Mouse (Mus musculus) left cerebral cortex, adult 8-10 months (tissue): ENCODE measurements around the gene Phf2. TPM values are rescaled to one million over a fixed set of nuclear protein-coding genes. Genes with fewer than 3 reads are reported as not detected.
"Not testable (repeated sequence)": the region's sequence is repeated elsewhere in the genome, so short reads cannot be mapped to it uniquely, and the experiment has no call there.

Experiments used
- DNase-seq, 2 experiments: peaks; one replicate each; pipeline ENCODE4 v3.0.0; 2022; ENCODE audit warnings: low spot score in 2 of 2
- total RNA-seq, 4 experiments: library from RNA; stranded (reverse); gene quantifications; 2 replicates each; pipeline ENCODE4 v1.2.4; 2022

Gene Phf2
- total RNA-seq, 4 experiments from 2014 or later = 33.9 to 36.4 (median 34.3) TPM

GRCm38 (mm10) chr13:48809668-48810067 is 61.3 kb downstream of the Phf2 start:
- DNase-seq = not testable (repeated sequence)

GRCm38 (mm10) chr13:48807481-48808031 is 63.4 kb downstream of the Phf2 start:
- DNase-seq = peak; percentile 43 to 54

DNA sequence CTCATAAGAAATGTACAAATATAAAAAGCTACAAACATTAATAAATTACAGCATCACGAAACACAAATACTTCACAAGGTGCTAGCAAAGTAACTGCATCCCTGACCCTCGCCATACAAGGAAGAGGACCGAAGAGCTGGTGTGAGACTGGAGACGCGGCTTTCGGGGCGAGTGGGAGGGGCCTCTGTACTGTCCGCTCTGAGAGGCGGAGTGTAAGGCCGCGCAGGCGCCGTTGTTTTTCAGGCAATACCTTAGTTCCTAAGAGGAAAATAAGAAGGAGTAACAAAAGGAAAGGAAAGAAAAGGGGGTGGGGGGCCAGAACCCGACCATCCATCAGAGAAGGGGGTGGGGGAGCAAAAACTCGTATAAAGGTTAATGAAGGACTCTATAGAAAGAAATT is 68.7 kb downstream of the Phf2 start:
- DNase-seq = no peak

- peak in 1 of 2 experiments; percentile 66 for DNase-seq
These were observed 69.9 kb downstream of the Phf2 start for GRCm38 (mm10) chr13:48800850-48801546.

DNA sequence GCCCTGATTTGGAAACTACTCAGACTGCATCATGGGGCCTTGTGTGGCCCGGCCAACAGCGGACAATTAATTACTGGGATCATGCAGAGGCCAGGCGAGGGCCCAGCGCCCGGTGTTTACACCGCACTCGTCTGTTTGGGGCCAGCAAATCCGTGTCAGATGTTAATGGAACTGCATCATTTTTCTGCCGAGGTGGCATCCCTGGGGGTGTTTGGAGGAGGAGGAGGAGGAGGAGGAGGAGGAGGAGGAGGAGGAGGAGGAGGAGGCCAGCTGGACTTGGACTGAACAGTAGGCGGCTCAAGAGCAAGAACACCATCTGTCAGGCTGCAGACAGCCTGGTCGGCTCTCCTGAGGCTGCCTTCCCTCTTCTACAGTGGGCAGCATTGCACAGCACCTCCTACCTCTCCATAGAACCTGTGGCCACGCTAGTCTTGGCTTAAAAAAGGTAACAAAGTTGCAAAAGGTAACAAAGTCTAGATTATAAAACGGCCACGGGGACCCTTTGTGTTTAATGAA is 72.6 kb downstream of the Phf2 start:
- no peak for DNase-seq

GRCm38 (mm10) chr13:48796906-48797305 is 74.0 kb downstream of the Phf2 start:
- DNase-seq = no peak

GRCm38 (mm10) chr13:48795711-48796110 is 75.2 kb downstream of the Phf2 start:
- DNase-seq = no peak

DNA sequence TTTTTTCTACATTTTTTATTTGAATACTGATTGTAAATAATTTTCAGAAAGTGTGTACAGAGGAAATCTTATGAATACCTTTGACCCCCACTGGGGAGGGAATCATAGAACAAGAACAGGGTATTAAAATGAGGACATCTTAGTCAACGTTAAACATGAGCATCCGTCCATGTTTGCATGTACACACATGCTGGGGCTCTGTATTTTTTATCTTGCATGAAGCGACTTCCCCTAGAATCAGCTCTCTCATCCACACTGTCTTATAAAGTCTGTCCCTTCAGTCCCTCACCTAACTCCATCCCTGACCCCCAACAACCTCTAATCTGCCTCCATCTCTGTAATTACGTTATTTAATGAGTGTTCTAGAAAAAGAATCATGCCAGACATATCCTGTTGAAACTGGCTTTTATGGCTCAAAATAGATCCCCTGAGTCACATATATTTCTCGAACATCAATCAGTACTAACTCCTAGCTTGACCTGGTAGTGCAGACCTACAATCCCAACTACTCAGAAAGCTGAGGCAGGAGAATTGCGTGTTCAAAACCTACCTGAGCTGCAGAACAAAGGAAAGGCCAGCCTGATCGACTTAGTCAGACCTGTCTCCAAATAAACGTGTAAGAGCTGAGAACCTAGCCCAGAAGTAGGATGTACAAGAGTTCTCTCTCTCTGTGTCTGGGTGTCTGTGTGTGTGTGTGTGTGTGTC is 86.2 kb downstream of the Phf2 start:
- no peak for DNase-seq

GRCm38 (mm10) chr13:48784151-48784550 is 86.8 kb downstream of the Phf2 start:
- no peak for DNase-seq

- DNase-seq = no peak
These were observed 87.9 kb downstream of the Phf2 start for GRCm38 (mm10) chr13:48782727-48783725.

GRCm38 (mm10) chr13:48780345-48781010 is 90.4 kb downstream of the Phf2 start:
- no peak for DNase-seq

- no peak for DNase-seq
These were observed 91.2 kb downstream of the Phf2 start for GRCm38 (mm10) chr13:48779592-48780344.

DNA sequence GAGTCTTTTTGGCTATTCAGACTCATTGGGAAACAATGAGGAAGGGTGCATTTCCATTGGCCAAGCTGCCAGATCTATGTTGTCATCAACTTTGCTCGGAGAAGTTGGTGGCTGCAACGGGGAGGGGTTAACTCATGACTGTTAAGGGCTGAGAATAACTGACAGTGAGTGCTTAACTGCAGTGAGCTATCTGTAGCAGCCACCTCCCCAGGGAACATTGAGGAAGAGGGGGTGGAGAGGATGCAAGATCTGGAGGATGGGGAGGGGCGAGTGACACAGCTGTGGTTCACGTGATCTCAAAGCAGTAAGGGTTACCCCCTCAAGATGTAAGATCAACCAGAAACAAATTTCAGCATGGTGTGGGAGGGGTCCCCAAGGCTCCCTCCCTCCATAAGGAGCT is 92.8 kb downstream of the Phf2 start:
- DNase-seq = no peak

GRCm38 (mm10) chr13:48774506-48774905 is 96.4 kb downstream of the Phf2 start:
- DNase-seq = no peak

- DNase-seq = no peak
These were observed 102.8 kb downstream of the Phf2 start for GRCm38 (mm10) chr13:48768109-48768508.

- DNase-seq = no peak
These were observed 107.1 kb downstream of the Phf2 start for GRCm38 (mm10) chr13:48763701-48764245.

DNA sequence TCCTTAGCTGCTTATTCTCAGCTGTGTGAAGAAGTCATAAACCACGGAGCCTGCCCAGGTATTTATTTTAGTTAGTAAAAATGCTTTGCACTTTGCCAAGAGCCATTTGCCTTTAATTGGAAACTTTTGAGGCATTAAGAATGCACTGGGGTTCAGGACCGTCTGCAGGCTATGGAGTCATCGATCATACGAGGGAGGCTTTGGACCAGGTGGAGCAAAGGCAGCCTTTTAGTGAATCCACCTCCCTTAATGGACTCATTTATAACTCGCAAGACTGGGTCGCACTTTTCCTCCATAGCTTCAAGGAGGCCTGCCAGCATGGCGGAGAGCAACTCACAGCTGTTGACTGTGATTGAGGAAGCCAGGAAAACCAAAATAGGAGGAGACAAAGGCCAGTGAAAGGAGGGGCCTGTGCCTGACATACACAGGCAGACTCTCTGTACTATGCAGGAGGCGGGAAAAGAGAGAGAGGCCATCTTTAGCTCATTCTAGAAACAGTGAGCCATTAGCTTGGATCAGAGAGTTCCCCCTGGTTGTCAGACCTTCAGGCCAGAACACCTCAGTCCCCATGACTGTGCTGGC is 110.0 kb downstream of the Phf2 start:
- no peak for DNase-seq

DNA sequence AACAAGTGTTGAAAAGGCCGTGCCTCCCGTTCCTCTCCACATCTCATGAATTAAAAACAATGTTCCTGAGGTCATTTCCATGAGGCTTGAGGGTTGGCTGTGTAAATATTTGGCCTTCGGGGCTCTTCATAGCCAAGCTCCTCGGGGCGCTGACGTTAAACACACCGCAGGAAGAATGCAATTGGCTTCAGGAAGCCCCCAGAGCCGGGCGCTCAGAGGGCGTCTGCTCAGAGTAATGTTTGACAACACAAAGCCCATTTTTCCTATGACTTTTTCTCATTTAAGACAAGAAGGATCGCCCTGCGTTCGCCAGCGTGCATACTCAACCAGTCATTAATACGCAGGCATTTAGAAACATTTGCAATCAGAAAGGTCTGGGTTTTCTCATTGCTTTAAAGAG is 114.2 kb downstream of the Phf2 start:
- DNase-seq = no peak
